Mouse (Mus musculus): ENCODE measurements at regions not wholly inside any gene's neighbourhood (a gene's known extent, or its start where the extent isn't known, plus 50 kb on each side); places are given as distances from the start of the nearest gene placed in this dataset.
A peak's percentile ranks its signal among the peaks of the same experiment; 100 is the strongest.

DNA sequence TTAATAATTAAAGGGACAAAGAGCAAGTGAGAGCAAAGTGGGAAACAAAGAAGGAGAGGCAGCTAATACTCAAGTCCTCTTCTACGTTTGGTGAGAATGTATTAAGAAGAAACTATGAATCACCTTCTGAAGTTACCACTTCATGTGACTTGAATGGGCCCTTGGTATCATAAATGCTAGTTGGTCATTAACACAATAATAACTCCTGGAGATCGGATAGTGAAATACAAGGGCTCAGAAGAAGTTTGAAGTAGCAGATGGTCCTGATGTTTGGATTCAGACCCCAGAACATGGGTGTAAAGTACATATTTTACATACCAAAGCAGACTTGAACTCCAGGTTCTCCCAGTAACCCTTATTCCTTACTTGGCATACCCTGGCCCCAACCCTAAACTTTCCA, 535.4 kb upstream of the Cntnap5b start:
- no peak for DNase-seq

DNA sequence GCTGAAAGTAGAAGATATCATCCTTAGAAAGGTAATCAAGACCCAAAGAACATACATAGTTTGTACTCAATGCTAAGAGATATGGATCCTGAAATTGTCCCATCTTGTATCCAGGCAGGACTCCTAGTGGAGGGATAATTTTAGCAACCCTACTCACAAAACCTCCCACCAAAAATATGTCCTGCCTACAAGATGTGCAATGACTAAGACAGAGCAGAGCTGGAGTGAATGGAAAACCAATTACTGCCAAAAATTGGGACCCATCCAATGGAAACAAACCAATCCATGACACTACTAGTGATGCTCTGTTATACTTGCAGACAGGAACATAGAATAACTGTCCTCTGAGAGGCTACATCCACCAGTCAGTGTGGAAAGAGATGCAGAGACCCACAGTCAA, 487.0 kb upstream of the Cntnap5b start:
- DNase-seq, result no peak

DNA sequence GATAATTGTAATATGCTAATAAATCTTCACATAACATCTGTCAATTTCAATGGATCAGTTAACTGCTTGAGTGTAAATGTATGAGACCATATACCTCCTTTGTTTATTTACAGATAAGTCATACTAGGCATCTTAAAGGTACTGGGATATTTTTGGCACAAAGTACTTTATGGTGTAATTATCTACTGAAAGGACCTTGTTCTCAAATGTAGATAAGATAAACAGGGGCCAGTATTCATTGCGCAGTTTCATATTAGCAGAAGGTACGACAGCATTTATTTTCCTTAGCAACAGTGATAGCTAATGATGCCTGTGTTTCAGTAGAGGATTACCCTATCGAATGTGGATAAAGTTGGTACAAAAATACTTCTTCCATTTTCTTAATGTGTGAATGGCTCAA, 484.7 kb upstream of the Cntnap5b start:
- no peak for DNase-seq

DNA sequence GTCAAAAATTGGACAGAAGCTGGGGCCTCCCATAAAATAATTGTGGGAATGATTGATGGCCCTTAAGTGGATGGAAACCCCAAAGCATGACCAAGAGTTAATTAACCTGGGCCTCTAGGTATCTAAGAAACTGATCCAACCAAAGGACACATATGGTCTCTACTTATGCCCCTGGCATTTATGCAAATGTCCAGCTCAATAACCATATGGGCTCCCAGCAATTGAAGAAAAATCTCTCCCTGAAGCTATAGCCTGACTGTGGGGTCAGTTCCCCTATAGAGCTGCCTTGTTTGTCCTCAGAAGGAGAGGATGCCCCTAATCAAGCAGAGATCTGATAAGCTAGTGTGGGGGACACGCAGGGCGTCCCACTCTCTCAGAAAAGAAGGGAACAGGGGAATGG, 473.4 kb upstream of the Cntnap5b start:
- no peak for DNase-seq

DNA sequence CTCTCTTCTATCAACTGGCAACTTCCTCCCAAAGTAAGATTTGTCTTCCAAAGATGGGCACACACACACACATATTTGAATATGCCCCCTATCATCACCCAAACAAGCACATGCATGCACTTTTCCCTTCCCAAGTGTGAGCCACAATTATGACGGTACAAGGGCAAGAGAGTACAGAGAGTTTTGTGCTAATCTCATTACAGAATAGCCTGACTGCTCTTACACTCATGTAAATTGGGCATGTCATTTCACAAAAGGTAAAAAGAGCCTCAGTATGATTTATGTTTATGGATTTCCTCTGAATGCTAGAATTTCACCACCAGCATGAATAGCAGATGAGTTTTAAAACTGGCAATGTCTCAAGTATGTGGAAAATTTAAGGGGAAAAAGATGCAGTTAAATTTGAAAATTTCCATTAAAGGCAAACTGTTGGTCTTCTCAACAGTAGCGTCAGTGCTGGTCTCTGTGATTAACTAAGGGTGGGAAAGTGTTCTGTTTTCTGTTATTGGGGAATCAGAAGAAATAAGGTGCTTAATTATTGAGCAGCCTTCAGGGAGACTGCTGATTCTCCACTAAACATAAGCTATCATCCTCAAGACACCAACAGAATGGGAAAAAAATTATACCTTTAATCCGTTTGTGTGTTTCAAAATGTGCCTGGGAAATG, 455.4 kb upstream of the Cntnap5b start:
- DNase-seq, result no peak

DNA sequence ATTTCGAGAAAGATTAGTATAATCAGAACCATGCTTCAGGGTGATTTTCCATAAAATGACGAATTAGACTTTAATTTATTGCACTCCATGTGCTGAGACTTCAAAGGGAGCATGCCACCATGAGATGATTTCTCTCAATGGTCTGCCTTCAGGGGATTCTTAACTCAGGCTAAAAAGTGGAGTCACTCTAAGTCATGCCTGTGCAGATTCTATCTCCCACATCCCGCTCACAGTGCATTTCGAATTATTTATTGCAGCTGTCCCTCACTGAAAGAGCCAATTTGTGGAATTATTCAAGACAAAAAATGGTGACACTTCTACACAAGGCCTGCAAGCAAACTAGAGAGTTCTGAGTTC, 454.9 kb upstream of the Cntnap5b start:
- peak; percentile 5 for DNase-seq
